ENCODE assay signal across 8 mouse cellular contexts in genomic region chr8:84913502-84913900, GRCm38 (mm10). TPM values are rescaled to one million over a fixed set of nuclear protein-coding genes. Genes with fewer than 3 reads are reported as not detected.
DNase-seq lines count a peak whose midpoint lies in the region; ATAC-seq and TF ChIP-seq lines count a peak whose summit lies in the region.

No protein-coding gene starts in this region.

- H3K27me3 ChIP-seq in heart, postnatal 0 days (ENCODE audit: control insufficient read depth, insufficient read depth, low read length) = peaks cover 65% of the 10 kb centered on the region
- H3K27me3 ChIP-seq in intestine, embryonic 14.5 days (replicated peaks; ENCODE audit: control insufficient read depth, insufficient read depth, low read length) = peaks cover 66% of the 10 kb centered on the region
- H3K27me3 ChIP-seq in midbrain, embryonic 14.5 days (ENCODE audit: control insufficient read depth, insufficient read depth, low read length) = peaks cover 34% of the 10 kb centered on the region

- ATAC-seq in heart, postnatal 0 days (ENCODE audit: insufficient read depth, low read depth) = no peak
- no peak for ATAC-seq in intestine, embryonic 14.5 days (replicated peaks; ENCODE audit: low FRiP score, low TSS enrichment, low read depth)
- no peak for ATAC-seq in midbrain, embryonic 14.5 days (ENCODE audit: low FRiP score, low TSS enrichment)

- WGBS in heart, postnatal 0 days = 7% methylated on average over 9 of the region's 9 CpGs
- 10% methylated on average over 9 of the region's 9 CpGs for WGBS in intestine, embryonic 14.5 days
- WGBS in midbrain, embryonic 14.5 days = 13% methylated on average over 9 of the region's 9 CpGs

- no peak overlapping the region for H3K27ac ChIP-seq in heart, postnatal 0 days (ENCODE audit: low read depth)
- no peak overlapping the region for H3K27ac ChIP-seq in brown adipose tissue, adult 24 weeks (replicated peaks; ENCODE audit: low read depth, low read length)
- H3K27ac ChIP-seq in intestine, embryonic 14.5 days (ENCODE audit: low read depth) = no peak overlapping the region
- no peak overlapping the region for H3K27ac ChIP-seq in midbrain, embryonic 14.5 days (replicated peaks; ENCODE audit: low read depth, low read length)

- peaks cover 5% of the 10 kb centered on the region for H3K9me3 ChIP-seq in heart, postnatal 0 days (replicated peaks; ENCODE audit: control insufficient read depth, low read length)
- H3K9me3 ChIP-seq in intestine, embryonic 14.5 days (ENCODE audit: control insufficient read depth, low read length) = no peaks in the 10 kb centered on the region
- H3K9me3 ChIP-seq in midbrain, embryonic 14.5 days (ENCODE audit: control insufficient read depth, low read length) = no peaks in the 10 kb centered on the region

- peak overlapping the region; percentile 70 for H3K4me2 ChIP-seq in heart, postnatal 0 days (ENCODE audit: low read depth, low read length)
- H3K4me2 ChIP-seq in intestine, embryonic 14.5 days (ENCODE audit: low read length) = peak overlapping the region; percentile 64
- H3K4me2 ChIP-seq in midbrain, embryonic 14.5 days (ENCODE audit: low read length) = peak overlapping the region; percentile 42; the same call in 1 of the 2 replicates

- H3K9ac ChIP-seq in heart, postnatal 0 days (replicated peaks; ENCODE audit: low read depth, low read length) = peak overlapping the region; percentile 23; the same call in 1 of the 2 replicates
- peak overlapping the region; percentile 2; the same call in 1 of the 2 replicates for H3K9ac ChIP-seq in intestine, embryonic 14.5 days (ENCODE audit: low read length)
- no peak overlapping the region for H3K9ac ChIP-seq in midbrain, embryonic 14.5 days (replicated peaks; ENCODE audit: low read length)

- DNase-seq in heart, postnatal 0 days (ENCODE audit: low spot score) = no peak
- DNase-seq in heart, adult 18-20 months = no peak
- no peak for DNase-seq in intestine, embryonic 14.5 days (ENCODE audit: low spot score)
- no peak for DNase-seq in midbrain, embryonic 14.5 days
- DNase-seq in gastrocnemius, postnatal 4 days (ENCODE audit: low spot score in 2 of 2) = no peak
- no peak for DNase-seq in ovary, postnatal 36 days (ENCODE audit: low spot score)
- no peak for DNase-seq in gastrocnemius, postnatal 25 days

- no peak for TF ChIP-seq EP300 in heart, postnatal 0 days (IDR thresholded peaks at IDR 0.05; ENCODE audit: low read depth)

- H3K4me3 ChIP-seq in heart, postnatal 0 days (ENCODE audit: low read depth, low read length) = peak overlapping the region; percentile 43
- H3K4me3 ChIP-seq in brown adipose tissue, adult 24 weeks (ENCODE audit: insufficient read depth, low read depth, low read length) = peak overlapping the region; percentile 62
- H3K4me3 ChIP-seq in intestine, embryonic 14.5 days (ENCODE audit: low read depth, low read length) = peak overlapping the region; percentile 30
- no peak overlapping the region for H3K4me3 ChIP-seq in midbrain, embryonic 14.5 days (replicated peaks; ENCODE audit: low read depth, low read length)

- no peaks in the 10 kb centered on the region for H3K36me3 ChIP-seq in heart, postnatal 0 days (replicated peaks; ENCODE audit: control insufficient read depth, insufficient read depth, low read length)
- no peaks in the 10 kb centered on the region for H3K36me3 ChIP-seq in intestine, embryonic 14.5 days (ENCODE audit: control insufficient read depth, insufficient read depth, low read length)
- H3K36me3 ChIP-seq in midbrain, embryonic 14.5 days (ENCODE audit: control insufficient read depth, insufficient read depth, low read length) = peaks cover 84% of the 10 kb centered on the region

- peaks cover 9% of the 10 kb centered on the region; the same call in 1 of the 2 replicates for H3K4me1 ChIP-seq in heart, postnatal 0 days (ENCODE audit: control insufficient read depth, insufficient read depth)
- H3K4me1 ChIP-seq in brown adipose tissue, adult 24 weeks (ENCODE audit: control insufficient read depth, insufficient read depth, insufficient read length, low read length) = peaks cover 9% of the 10 kb centered on the region
- peaks cover 8% of the 10 kb centered on the region; the same call in 1 of the 2 replicates for H3K4me1 ChIP-seq in intestine, embryonic 14.5 days (replicated peaks; ENCODE audit: control insufficient read depth, insufficient read depth, low read length)
- H3K4me1 ChIP-seq in midbrain, embryonic 14.5 days (ENCODE audit: control insufficient read depth, insufficient read depth, low read length) = 0 out of 2 replicates have a peak, but pooled peaks cover 6% of the 10 kb centered on the region

- no peak for TF ChIP-seq CTCF in heart, postnatal 0 days (IDR thresholded peaks at IDR 0.05; ENCODE audit: low read depth)

RNA-seq across cellular contexts. Expression of gene Dnase2a, which starts 5.1 kb away (rescaled TPM):
- total RNA-seq in heart, postnatal 0 days (2014; rRNA removed; ENCODE audit: low replicate concordance) = 6.0 and 11.0 TPM in 2 replicates
- 4.6 and 5.6 TPM in 2 replicates for polyA plus RNA-seq in heart, postnatal 0 days (2015; fragmentation: Nextera tagmentation; extraction: Ambion mirVana)
- 10 to 100 TPM in 1 of 2 experiments, 1 to 10 TPM in 1; 9.5 to 11.0 TPM for total RNA-seq in heart, adult 18-20 months (2021)
- polyA plus RNA-seq in brown adipose tissue, adult 24 weeks (2012; ENCODE audit: insufficient read depth, insufficient read length, missing spikeins) = 4.6 and 12.9 TPM in 2 replicates
- 8.3 and 8.6 TPM in 2 replicates for polyA plus RNA-seq in intestine, embryonic 14.5 days (2014; fragmentation: Nextera tagmentation; extraction: Ambion mirVana)
- 4.0 and 5.4 TPM in 2 replicates for polyA plus RNA-seq in midbrain, embryonic 14.5 days (2014; fragmentation: Nextera tagmentation; extraction: Ambion mirVana)
- total RNA-seq in gastrocnemius, postnatal 4 days (2021) = 1 to 10 TPM; 6.9 to 7.0 TPM
- 1 to 10 TPM; 4.5 to 5.7 TPM for total RNA-seq in gastrocnemius, postnatal 25 days (2021)

RNA-seq across cellular contexts. Expression of gene Klf1, which starts 11.8 kb away (rescaled TPM):
- total RNA-seq in heart, postnatal 0 days (2014; rRNA removed; ENCODE audit: low replicate concordance) = not detected in 2 replicates
- 0.27 and 0.56 TPM in 2 replicates for polyA plus RNA-seq in heart, postnatal 0 days (2015; fragmentation: Nextera tagmentation; extraction: Ambion mirVana)
- total RNA-seq in heart, adult 18-20 months (2021) = not detected
- polyA plus RNA-seq in brown adipose tissue, adult 24 weeks (2012; ENCODE audit: insufficient read depth, insufficient read length, missing spikeins) = not detected in 2 replicates
- polyA plus RNA-seq in intestine, embryonic 14.5 days (2014; fragmentation: Nextera tagmentation; extraction: Ambion mirVana) = 0.77 and 1.8 TPM in 2 replicates
- polyA plus RNA-seq in midbrain, embryonic 14.5 days (2014; fragmentation: Nextera tagmentation; extraction: Ambion mirVana) = 0.19 and 0.63 TPM in 2 replicates
- under 1 TPM in 1 of 2 experiments, not detected in 1; 0.67 TPM for total RNA-seq in gastrocnemius, postnatal 4 days (2021)
- total RNA-seq in gastrocnemius, postnatal 25 days (2021) = not detected

RNA-seq across cellular contexts. Expression of gene Gcdh, which starts 19.8 kb away (rescaled TPM):
- 45.5 and 52.8 TPM in 2 replicates for total RNA-seq in heart, postnatal 0 days (2014; rRNA removed; ENCODE audit: low replicate concordance)
- polyA plus RNA-seq in heart, postnatal 0 days (2015; fragmentation: Nextera tagmentation; extraction: Ambion mirVana) = 33.0 and 33.5 TPM in 2 replicates
- total RNA-seq in heart, adult 18-20 months (2021) = 10 to 100 TPM; 79.9 to 84.2 TPM
- polyA plus RNA-seq in brown adipose tissue, adult 24 weeks (2012; ENCODE audit: insufficient read depth, insufficient read length, missing spikeins) = 53.8 and 76.8 TPM in 2 replicates
- polyA plus RNA-seq in intestine, embryonic 14.5 days (2014; fragmentation: Nextera tagmentation; extraction: Ambion mirVana) = 35.7 and 37.8 TPM in 2 replicates
- 22.4 and 25.9 TPM in 2 replicates for polyA plus RNA-seq in midbrain, embryonic 14.5 days (2014; fragmentation: Nextera tagmentation; extraction: Ambion mirVana)
- 10 to 100 TPM; 22.1 to 28.2 TPM for total RNA-seq in gastrocnemius, postnatal 4 days (2021)
- total RNA-seq in gastrocnemius, postnatal 25 days (2021) = 10 to 100 TPM; 34.7 to 34.8 TPM

RNA-seq across cellular contexts. Expression of gene Mast1, which starts 23.7 kb away (rescaled TPM):
- 0.08 TPM in 1 of 2 replicates, not detected in the other for total RNA-seq in heart, postnatal 0 days (2014; rRNA removed; ENCODE audit: low replicate concordance)
- polyA plus RNA-seq in heart, postnatal 0 days (2015; fragmentation: Nextera tagmentation; extraction: Ambion mirVana) = 0.05 TPM in 1 of 2 replicates, not detected in the other
- under 1 TPM; 0.10 TPM for total RNA-seq in heart, adult 18-20 months (2021)
- polyA plus RNA-seq in brown adipose tissue, adult 24 weeks (2012; ENCODE audit: insufficient read depth, insufficient read length, missing spikeins) = not detected in 2 replicates
- polyA plus RNA-seq in intestine, embryonic 14.5 days (2014; fragmentation: Nextera tagmentation; extraction: Ambion mirVana) = 2.3 and 2.6 TPM in 2 replicates
- 69.5 and 69.9 TPM in 2 replicates for polyA plus RNA-seq in midbrain, embryonic 14.5 days (2014; fragmentation: Nextera tagmentation; extraction: Ambion mirVana)
- total RNA-seq in gastrocnemius, postnatal 4 days (2021) = under 1 TPM in 1 of 2 experiments, not detected in 1; 0.07 TPM
- not detected for total RNA-seq in gastrocnemius, postnatal 25 days (2021)

RNA-seq across cellular contexts. Expression of gene Rtbdn, which starts 33.3 kb away (rescaled TPM):
- not detected in 2 replicates for total RNA-seq in heart, postnatal 0 days (2014; rRNA removed; ENCODE audit: low replicate concordance)
- polyA plus RNA-seq in heart, postnatal 0 days (2015; fragmentation: Nextera tagmentation; extraction: Ambion mirVana) = 0.10 TPM in 1 of 2 replicates, not detected in the other
- total RNA-seq in heart, adult 18-20 months (2021) = not detected
- polyA plus RNA-seq in brown adipose tissue, adult 24 weeks (2012; ENCODE audit: insufficient read depth, insufficient read length, missing spikeins) = not detected in 2 replicates
- polyA plus RNA-seq in intestine, embryonic 14.5 days (2014; fragmentation: Nextera tagmentation; extraction: Ambion mirVana) = 0.09 TPM in 1 of 2 replicates, not detected in the other
- polyA plus RNA-seq in midbrain, embryonic 14.5 days (2014; fragmentation: Nextera tagmentation; extraction: Ambion mirVana) = 0.99 and 1.4 TPM in 2 replicates
- not detected for total RNA-seq in gastrocnemius, postnatal 4 days (2021)
- total RNA-seq in gastrocnemius, postnatal 25 days (2021) = not detected
